Mouse (Mus musculus) cortical plate, adult 2 months (tissue): Measurements from ENCODE around the gene Myo1g.

Experiments
- CTCF ChIP-seq: fragments of 200-500 bp; IDR thresholded peaks from 2 replicates; pipeline ENCODE4 v1.5.1; 2011; ENCODE audit warnings: mild to moderate bottlenecking, control low read depth, low read length; ENCODE audit not compliant: insufficient read depth; ENCODE audit errors: extremely low read depth
- POLR2A ChIP-seq: fragments of 200-500 bp; IDR thresholded peaks from 2 replicates; pipeline ENCODE4 v1.6.1; 2011; ENCODE audit warnings: mild to moderate bottlenecking, low read length, control low read depth; ENCODE audit not compliant: insufficient read depth; ENCODE audit errors: extremely low read depth

- no peak for TF ChIP-seq POLR2A
- no peak for TF ChIP-seq CTCF
Measured at GRCm38 (mm10) chr11:6506516-6506915, 14.2 kb downstream of the Myo1g start.
